ENCODE assay signal across 7 mouse cellular contexts in the genomic region with DNA sequence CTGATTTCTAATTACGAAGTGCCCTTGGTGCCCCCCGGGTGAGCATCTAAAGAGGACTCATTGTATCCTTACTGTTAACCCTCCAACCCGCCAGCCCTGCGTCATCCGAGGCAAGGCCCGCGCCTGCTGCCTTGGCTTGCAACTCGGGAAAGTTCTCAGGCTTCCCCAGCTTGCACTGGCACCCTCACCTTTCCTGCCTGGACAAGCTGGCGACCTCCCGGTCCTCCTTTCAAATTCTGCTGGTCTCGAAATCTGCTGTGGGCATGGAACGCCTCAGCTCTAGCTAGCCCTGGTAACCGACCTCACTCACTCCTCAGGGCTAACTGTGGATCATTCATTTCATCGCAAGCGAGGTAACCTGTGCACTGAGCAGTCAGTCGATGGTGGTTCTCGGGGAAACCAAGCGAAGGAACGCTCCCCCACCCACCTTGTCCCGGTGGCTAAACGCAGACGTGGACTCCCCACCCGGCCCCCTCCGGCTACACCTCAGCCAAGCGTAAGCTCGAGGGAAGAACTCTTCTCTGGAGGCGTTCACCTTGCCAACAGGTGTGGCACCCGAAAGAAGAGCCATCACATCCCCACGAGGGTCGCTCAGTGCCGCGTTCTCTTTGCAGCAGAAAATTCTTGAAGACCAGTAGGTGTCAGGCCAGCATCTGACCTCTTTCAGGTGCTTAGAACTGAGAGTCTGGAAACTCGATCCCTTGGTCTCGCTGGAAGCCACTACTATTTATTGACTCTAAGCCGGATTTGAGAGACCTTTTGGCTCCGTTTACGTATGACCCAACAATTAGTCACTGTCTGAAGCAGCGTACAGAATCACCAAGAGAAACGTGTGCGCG. TPM values are rescaled to one million over a fixed set of nuclear protein-coding genes. Genes with fewer than 3 reads are reported as not detected.
DNase-seq lines count a peak whose midpoint lies in the region; TF ChIP-seq lines count a peak whose summit lies in the region.

No protein-coding gene starts in this region.

- H3K4me1 ChIP-seq in megakaryocyte, embryonic 14.5 days = peaks cover 35% of the 10 kb centered on the region
- H3K4me1 ChIP-seq in small intestine, adult 2 months (ENCODE audit: control insufficient read depth, insufficient read depth, insufficient read length, low read length) = peaks cover 3% of the 10 kb centered on the region

- H3K36me3 ChIP-seq in megakaryocyte, embryonic 14.5 days (replicated peaks; ENCODE audit: low read length) = no peaks in the 10 kb centered on the region
- no peaks in the 10 kb centered on the region for H3K36me3 ChIP-seq in small intestine, adult 2 months (ENCODE audit: control insufficient read depth, insufficient read depth, low read length)

- DNase-seq in 3T3-L1 (ENCODE audit: low read depth, low spot score) = peak; percentile 78
- DNase-seq in B cell, adult 2 months = peak; percentile 33 to 42
- peak; percentile 60 for DNase-seq in cerebellum, adult 11-12 months
- DNase-seq in gastrocnemius, postnatal 10 days = peak; percentile 21
- DNase-seq in kidney, postnatal 10 days = peak; percentile 53

- H3K4me3 ChIP-seq in megakaryocyte, embryonic 14.5 days (replicated peaks) = peak overlapping the region; percentile 99
- H3K4me3 ChIP-seq in small intestine, adult 2 months (ENCODE audit: low read depth, low read length) = peak overlapping the region; percentile 98

- WGBS in small intestine, adult 2 months = under 1% methylated on average over 41 of the region's 41 CpGs

- peak overlapping the region; percentile 77 for H3K27ac ChIP-seq in small intestine, adult 2 months (ENCODE audit: insufficient read depth, low read depth, low read length)

- no peaks in the 10 kb centered on the region for H3K27me3 ChIP-seq in megakaryocyte, embryonic 14.5 days (replicated peaks)
- H3K27me3 ChIP-seq in small intestine, adult 2 months (ENCODE audit: control insufficient read depth, insufficient read depth, low read length) = no peaks in the 10 kb centered on the region

- no peak for TF ChIP-seq POLR2A in small intestine, adult 2 months (IDR thresholded peaks at IDR 0.05; ENCODE audit: low read depth, low read length)

- 0 out of 2 replicates have a peak, but pooled peaks have one; percentile 18 for TF ChIP-seq CTCF in small intestine, adult 2 months (IDR thresholded peaks at IDR 0.05; ENCODE audit: extremely low read depth, insufficient read length, insufficient replicate concordance, low read depth, low read length)

- H3K9me3 ChIP-seq in megakaryocyte, embryonic 14.5 days = no peaks in the 10 kb centered on the region

RNA-seq across cellular contexts. Expression of a gene that starts 1.0 kb away (rescaled TPM):
- total RNA-seq in gastrocnemius, postnatal 10 days (2021) = 10 to 100 TPM; 27.7 to 33.5 TPM
- polyA plus RNA-seq in megakaryocyte, embryonic 14.5 days (2012; ENCODE audit: insufficient read depth, low replicate concordance) = 3.2 and 7.3 TPM in 2 replicates
- polyA plus RNA-seq in small intestine, adult 2 months (2012; rRNA removed) = 9.2 and 34.9 TPM in 2 replicates

Comparison
In these comparisons a context has a peak if more than half of its experiments do, and no peak if none do; other contexts are left out.
1. Peak in every context shown above with its lines: DNase-seq, H3K4me3 ChIP-seq and H3K27ac ChIP-seq.
2. DNase-seq: peak in every context shown above with its lines; median percentile 78 in 3T3-L1; 60 in cerebellum, adult 11-12 months; 53 in kidney, postnatal 10 days; 38 in B cell, adult 2 months; 21 in gastrocnemius, postnatal 10 days.